Mouse (Mus musculus) neural tube, embryonic 11.5 days (tissue): ENCODE results near the gene Htt. TPM values are rescaled to one million over a fixed set of nuclear protein-coding genes. Genes with fewer than 3 reads are reported as not detected.
A peak's percentile ranks its signal among the peaks of the same experiment; 100 is the strongest.

ENCODE experiments used
- microRNA counts: library from miRNA; unstranded; fragments of <30 nt; microRNA quantifications from one replicate; lab custom pipeline; 2015
- microRNA-seq: library from miRNA; unstranded; fragments of <30 nt; microRNA quantifications from one replicate; pipeline ENCODE4, GENCODE M21; 2016
- polyA plus RNA-seq: library from polyadenylated mRNA; unstranded; fragments of >200 nt; fragmentation: Nextera tagmentation; extraction: Ambion mirVana; gene quantifications from 2 replicates; pipeline ENCODE4 v1.2.1, GENCODE M21; 2014

The Htt gene
- polyA plus RNA-seq, 1 experiment from 2014 or later = 16.3 TPM

MicroRNAs encoded within 50 kb of the gene (microRNA counts, 519-probe panel; counts per million panel counts)
- 171 counts per million, percentile 57 among the panel's probes with 10 or more counts for microRNA mmu-miR-467g (lab: Ali Mortazavi, UCI)

Small RNA genes within 50 kb of the gene (microRNA-seq; reads per million reads assigned to microRNA genes)
- gene Mir467g = not detected

Other genes with a start within 250 kb of the Htt start
- gene Tnip2, start 247.7 kb upstream of the Htt start, polyA plus RNA-seq = 4.3 and 5.1 TPM in 2 replicates
- 9.6 and 11.5 TPM in 2 replicates for gene Sh3bp2, start 235.9 kb upstream of the Htt start, polyA plus RNA-seq
- 195 and 204 TPM in 2 replicates for gene Add1, start 188.1 kb upstream of the Htt start, polyA plus RNA-seq
- gene Mfsd10, start 124.5 kb upstream of the Htt start, polyA plus RNA-seq = 66.8 and 88.5 TPM in 2 replicates
- gene Nop14, start 101.6 kb upstream of the Htt start, polyA plus RNA-seq = 32.0 and 33.5 TPM in 2 replicates
- 1.2 and 1.6 TPM in 2 replicates for gene Grk4, start 101.4 kb upstream of the Htt start, polyA plus RNA-seq
- 1.9 and 2.9 TPM in 2 replicates for gene Msantd1, start 146.3 kb downstream of the Htt start, polyA plus RNA-seq
- 39.5 and 40.3 TPM in 2 replicates for gene Rgs12, start 187.7 kb downstream of the Htt start, polyA plus RNA-seq